Mouse (Mus musculus) MEL (cell line): ENCODE data around the gene Ddx5. TPM values are rescaled to one million over a fixed set of nuclear protein-coding genes. Genes with fewer than 3 reads are reported as not detected.

Source experiments
- DNase-seq: peaks from one replicate; pipeline ENCODE4 v3.0.0; 2011; ENCODE audit warnings: low read depth, low spot score
- H3K27ac ChIP-seq: 2 replicates; pipeline ENCODE4 v1.5.1; 2012; ENCODE audit warnings: low read depth, mild to moderate bottlenecking, control low read depth, low read length, moderate library complexity; ENCODE audit not compliant: control insufficient read depth
- H3K27me3 ChIP-seq, 2 experiments: fragments of 150-350 bp in 1 of 2; sonication (generic) in 1 of 2; 2 replicates each; pipeline ENCODE4 v1.6.1; 2012; ENCODE audit warnings: low read length in 2 of 2, mild to moderate bottlenecking in 2 of 2, improper control_type of control experiment in 1 of 2, moderate library complexity in 1 of 2; ENCODE audit not compliant: insufficient read depth in 2 of 2, control insufficient read depth in 1 of 2
- H3K36me3 ChIP-seq, 2 experiments: 2 replicates each; pipeline ENCODE4 v1.6.1; 2012 to 2014; ENCODE audit warnings: low read length in 2 of 2, improper control_type of control experiment in 1 of 2, inconsistent platforms in 1 of 2, mild to moderate bottlenecking in 1 of 2; ENCODE audit not compliant: insufficient read depth in 2 of 2, control insufficient read depth in 1 of 2
- H3K4me1 ChIP-seq, 2 experiments: fragments of 150-350 bp in 1 of 2; sonication (generic) in 1 of 2; 2 replicates each; pipeline ENCODE4 v1.6.1; 2012; ENCODE audit warnings: low read length in 2 of 2, improper control_type of control experiment in 1 of 2, mild to moderate bottlenecking in 1 of 2; ENCODE audit not compliant: insufficient read depth in 2 of 2, control insufficient read depth in 1 of 2
- H3K4me3 ChIP-seq, 2 experiments: fragments of 150-350 bp in 1 of 2; sonication (generic) in 1 of 2; 2 replicates each; pipeline ENCODE4 v1.5.1; 2012; ENCODE audit warnings: low read depth in 2 of 2, low read length in 2 of 2, mild to moderate bottlenecking in 2 of 2, moderate library complexity in 2 of 2, control low read depth in 1 of 2, improper control_type of control experiment in 1 of 2; ENCODE audit not compliant: control insufficient read depth in 1 of 2, insufficient read depth in 1 of 2
- H3K79me2 ChIP-seq: 2 replicates; pipeline ENCODE4 v1.6.1; 2012; ENCODE audit warnings: mild to moderate bottlenecking, low read length, moderate library complexity; ENCODE audit not compliant: control insufficient read depth, poor library complexity, insufficient read depth
- H3K9ac ChIP-seq: 2 replicates; pipeline ENCODE4 v1.6.1; 2012; ENCODE audit warnings: low read depth, mild to moderate bottlenecking, control low read depth, low read length, moderate library complexity; ENCODE audit not compliant: control insufficient read depth, poor library complexity, severe bottlenecking
- H3K9me3 ChIP-seq: fragments of 150-350 bp; sonication (generic); replicated peaks from 2 replicates; pipeline ENCODE4 v1.6.1; 2012; ENCODE audit warnings: mild to moderate bottlenecking, low read length, improper control_type of control experiment, moderate library complexity; ENCODE audit not compliant: insufficient read depth
- BHLHE40 ChIP-seq: IDR thresholded peaks from 2 replicates; pipeline ENCODE4 v1.6.1; 2012; ENCODE audit warnings: low read depth, mild to moderate bottlenecking, inconsistent platforms, low read length, improper control_type of control experiment, borderline replicate concordance
- CHD2 ChIP-seq: IDR thresholded peaks from 2 replicates; pipeline ENCODE4 v1.6.1; 2011; ENCODE audit warnings: low read length, improper control_type of control experiment
- EP300 ChIP-seq, 2 experiments: IDR thresholded peaks; 2 replicates each; pipeline ENCODE4 v1.6.1; 2011; ENCODE audit warnings: improper control_type of control experiment in 2 of 2, low read length in 2 of 2, low read depth in 1 of 2, mild to moderate bottlenecking in 1 of 2
- ETS1 ChIP-seq: IDR thresholded peaks from 2 replicates; pipeline ENCODE4 v1.6.1; 2012; ENCODE audit warnings: low read depth, mild to moderate bottlenecking, inconsistent platforms, low read length, improper control_type of control experiment, moderate library complexity
- GATA1 ChIP-seq: IDR thresholded peaks from 2 replicates; pipeline ENCODE4 v1.6.1; 2011; ENCODE audit warnings: low read depth, low read length, improper control_type of control experiment
- HCFC1 ChIP-seq: IDR thresholded peaks from 2 replicates; pipeline ENCODE4 v1.6.1; 2012; ENCODE audit warnings: low read depth, mild to moderate bottlenecking, inconsistent platforms, low read length, improper control_type of control experiment, moderate library complexity
- MAZ ChIP-seq: IDR thresholded peaks from 2 replicates; pipeline ENCODE4 v1.6.1; 2012; ENCODE audit warnings: low read depth, mild to moderate bottlenecking, inconsistent platforms, low read length, improper control_type of control experiment
- MXI1 ChIP-seq: IDR thresholded peaks from 2 replicates; pipeline ENCODE4 v1.6.1; 2011; ENCODE audit warnings: mild to moderate bottlenecking, low read depth, low read length, improper control_type of control experiment
- MYC ChIP-seq: IDR thresholded peaks from 2 replicates; pipeline ENCODE4 v1.6.1; 2011; ENCODE audit warnings: low read depth, mild to moderate bottlenecking, low read length, improper control_type of control experiment, moderate library complexity
- NELFE ChIP-seq: IDR thresholded peaks from 2 replicates; pipeline ENCODE4 v1.6.1; 2011; ENCODE audit warnings: low read depth, low read length, improper control_type of control experiment
- NRF1 ChIP-seq: IDR thresholded peaks from 2 replicates; pipeline ENCODE4 v1.6.1; 2014; ENCODE audit warnings: low read depth, mild to moderate bottlenecking, inconsistent platforms, low read length, improper control_type of control experiment, moderate library complexity; ENCODE audit not compliant: poor library complexity, insufficient read depth, severe bottlenecking
- POLR2A ChIP-seq, 2 experiments: IDR thresholded peaks; 2 replicates each; pipeline ENCODE4 v1.6.1; 2011 to 2012; ENCODE audit warnings: low read length in 2 of 2, mild to moderate bottlenecking in 2 of 2, control low read depth in 1 of 2, improper control_type of control experiment in 1 of 2, low read depth in 1 of 2, moderate library complexity in 1 of 2; ENCODE audit not compliant: control insufficient read depth in 1 of 2, insufficient read depth in 1 of 2, poor library complexity in 1 of 2
- POLR2AphosphoS2 ChIP-seq: IDR thresholded peaks from 2 replicates; pipeline ENCODE4 v1.6.1; 2011; ENCODE audit warnings: low read length, improper control_type of control experiment
- RCOR1 ChIP-seq: IDR thresholded peaks from 2 replicates; pipeline ENCODE4 v1.6.1; 2012; ENCODE audit warnings: low read depth, mild to moderate bottlenecking, inconsistent platforms, low read length, improper control_type of control experiment
- SIN3A ChIP-seq: IDR thresholded peaks from 2 replicates; pipeline ENCODE4 v1.6.1; 2012; ENCODE audit warnings: low read length, improper control_type of control experiment, inconsistent platforms
- SMC3 ChIP-seq: IDR thresholded peaks from 2 replicates; pipeline ENCODE4 v1.6.1; 2011; ENCODE audit warnings: low read depth, low read length, improper control_type of control experiment
- TAL1 ChIP-seq: IDR thresholded peaks from 2 replicates; pipeline ENCODE4 v1.6.1; 2012; ENCODE audit warnings: mild to moderate bottlenecking, inconsistent platforms, low read length, moderate library complexity, mixed read lengths
- UBTF ChIP-seq: IDR thresholded peaks from 2 replicates; pipeline ENCODE4 v1.6.1; 2012; ENCODE audit warnings: low read depth, mild to moderate bottlenecking, inconsistent platforms, low read length, improper control_type of control experiment, moderate library complexity, borderline replicate concordance; ENCODE audit not compliant: insufficient read depth
- USF1 ChIP-seq: IDR thresholded peaks from 2 replicates; pipeline ENCODE4 v1.6.1; 2014; ENCODE audit warnings: low read depth, mild to moderate bottlenecking, inconsistent platforms, low read length, improper control_type of control experiment, moderate library complexity
- ZMIZ1 ChIP-seq: IDR thresholded peaks from 2 replicates; pipeline ENCODE4 v1.6.1; 2012; ENCODE audit warnings: low read depth, mild to moderate bottlenecking, inconsistent platforms, low read length, improper control_type of control experiment, moderate library complexity
- ZNF384 ChIP-seq: IDR thresholded peaks from 2 replicates; pipeline ENCODE4 v1.6.1; 2012; ENCODE audit warnings: low read depth, mild to moderate bottlenecking, inconsistent platforms, low read length, improper control_type of control experiment
- polyA plus RNA-seq, 2 experiments: library from polyadenylated mRNA; stranded (reverse) in 1 of 2; unstranded in 1 of 2; fragments of >175 nt in 1 of 2; fragments of >200 nt in 1 of 2; gene quantifications; 2 replicates each; pipeline versions ENCODE4 v1.2.1 to v1.2.4; 2012; ENCODE audit warnings: low replicate concordance in 2 of 2, low read depth in 1 of 2; ENCODE audit not compliant: insufficient read length in 2 of 2, insufficient read depth in 1 of 2, missing spikeins in 1 of 2
- total RNA-seq: library from RNA; depleted of rRNA; stranded (reverse); fragments of 300-350 nt; gene quantifications from 2 replicates; pipeline ENCODE4 v1.2.3, GENCODE M21; 2012

The Ddx5 gene
- total and polyA plus RNA-seq, 3 experiments = 338 to 3,269 (median 748) TPM

- TF ChIP-seq POLR2AphosphoS2 (no peak), TAL1 (no peak)
Observed at GRCm38 (mm10) chr11:106759028-106759427, 30.0 kb downstream of the Ddx5 start (continued).

- no peak overlapping the region for H3K27ac ChIP-seq
- peaks cover 8 to 47% of the 10 kb centered on the region in 2 experiments for H3K4me1 ChIP-seq
Observed at GRCm38 (mm10) chr11:106755583-106755982, 33.4 kb downstream of the Ddx5 start.

GRCm38 (mm10) chr11:106753314-106753713 is 35.7 kb downstream of the Ddx5 start:
- Histone ChIP-seq H3K27me3 (no peaks in the 10 kb centered on the region), H3K36me3 (peaks cover 0 to 24% of the 10 kb centered on the region in 2 experiments; a peak in 2 of 4 replicates), H3K79me2 (no peaks in the 10 kb centered on the region), H3K4me1 (peaks cover 0 to 34% of the 10 kb centered on the region in 2 experiments; a peak in 2 of 4 replicates), H3K27ac (no peak overlapping the region), H3K9me3 (no peaks in the 10 kb centered on the region), H3K4me3 (no peak overlapping the region), H3K9ac (no peak overlapping the region)
- TF ChIP-seq BHLHE40 = no peak
- peak in 1 of 2 experiments; percentile 30; a peak in 2 of 4 replicates for TF ChIP-seq EP300 (IDR thresholded peaks at IDR 0.05; ENCODE audit: low read depth in 1 of 2, low read length in 2 of 2)
- TF ChIP-seq GATA1 = peak; percentile 70
- DNase-seq = no peak

More at GRCm38 (mm10) chr11:106755583-106755982, 33.4 kb downstream of the Ddx5 start:
- Histone ChIP-seq H3K36me3 (peaks cover 0 to 37% of the 10 kb centered on the region in 2 experiments; a peak in 2 of 4 replicates), H3K4me3 (no peak overlapping the region), H3K9me3 (no peaks in the 10 kb centered on the region), H3K27me3 (no peaks in the 10 kb centered on the region), H3K79me2 (no peaks in the 10 kb centered on the region), H3K9ac (no peak overlapping the region)
- DNase-seq = no peak
- TF ChIP-seq GATA1 (0 out of 2 replicates have a peak, but pooled peaks have one; percentile 7), USF1 (no peak)

GRCm38 (mm10) chr11:106752103-106752502 is 36.9 kb downstream of the Ddx5 start:
- DNase-seq = no peak
- Histone ChIP-seq H3K27ac (no peak overlapping the region), H3K27me3 (no peaks in the 10 kb centered on the region), H3K79me2 (no peaks in the 10 kb centered on the region), H3K36me3 (peaks cover 0 to 19% of the 10 kb centered on the region in 2 experiments; a peak in 2 of 4 replicates), H3K4me3 (no peak overlapping the region), H3K9ac (no peak overlapping the region), H3K9me3 (no peaks in the 10 kb centered on the region), H3K4me1 (peaks cover 0 to 24% of the 10 kb centered on the region in 2 experiments; a peak in 2 of 4 replicates)
- TF ChIP-seq MYC = no peak
- no peak for TF ChIP-seq SIN3A
- no peak for TF ChIP-seq SMC3
- TF ChIP-seq ETS1 = no peak
- no peak for TF ChIP-seq UBTF
- no peak for TF ChIP-seq TAL1
- TF ChIP-seq GATA1 = no peak
- TF ChIP-seq ZMIZ1 = no peak
- TF ChIP-seq RCOR1 = no peak
- no peak for TF ChIP-seq ZNF384
- TF ChIP-seq MAZ = no peak
- no peak for TF ChIP-seq HCFC1
- no peak for TF ChIP-seq CHD2
- no peak for TF ChIP-seq MXI1
- TF ChIP-seq EP300 (IDR thresholded peaks at IDR 0.05; ENCODE audit: low read depth in 1 of 2, low read length in 2 of 2) = no peak
- no peak for TF ChIP-seq POLR2A (IDR thresholded peaks at IDR 0.05; ENCODE audit: control insufficient read depth in 1 of 2, insufficient read depth in 1 of 2, low read depth in 1 of 2, low read length in 2 of 2, poor library complexity in 1 of 2)
- TF ChIP-seq NELFE = no peak
- TF ChIP-seq NRF1 = no peak
- TF ChIP-seq USF1 = no peak
